Mouse (Mus musculus): ENCODE results near the gene Chd1l. TPM values are rescaled to one million over a fixed set of nuclear protein-coding genes. Genes with fewer than 3 reads are reported as not detected.

Gene Chd1l
- 18.3 and 18.5 TPM in 2 replicates for polyA plus RNA-seq (2015; fragmentation: Nextera tagmentation; extraction: Ambion mirVana)

DNA sequence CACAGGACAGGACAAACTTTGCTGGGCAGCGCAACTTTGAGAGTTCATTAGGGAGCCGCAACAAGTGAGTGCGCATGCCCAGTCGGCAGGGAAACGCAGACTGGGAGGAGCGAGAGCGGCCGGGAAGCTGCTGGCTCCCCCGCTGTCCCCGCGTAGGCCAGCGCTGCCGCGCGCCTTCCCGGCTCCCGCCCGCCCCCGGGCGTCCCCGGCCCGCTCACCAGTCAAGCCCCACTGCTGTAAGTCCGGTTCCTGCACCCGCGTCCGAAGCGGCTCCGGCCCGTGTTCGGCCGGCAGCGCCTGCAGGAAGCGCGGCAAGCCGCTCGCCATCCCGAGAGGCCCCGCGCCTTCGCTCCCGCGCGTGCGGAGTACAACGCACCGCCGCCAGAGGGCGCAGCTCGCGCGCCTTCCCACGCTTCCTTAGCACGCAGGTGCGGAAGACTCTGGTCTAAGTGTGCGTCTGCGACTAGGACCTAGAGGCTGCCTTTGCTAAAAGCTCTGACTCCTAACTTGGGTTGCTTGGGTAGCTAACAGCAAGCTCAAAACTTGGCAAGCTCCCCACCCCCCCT lies at the start of gene Chd1l:
TSS of gene Chd1l (minus strand) at position 359 of the 566 bp plus-strand sequence.
- H3K4me3 ChIP-seq (replicated peaks), result peak within 1 kb of the TSS; percentile 87
- H3K36me3 ChIP-seq, result no peaks in the 10 kb centered on the region
- H3K4me1 ChIP-seq, result peaks cover 7% of the 10 kb centered on the region
- peak within 1 kb of the TSS; percentile 84 for H3K9ac ChIP-seq
- no peaks in the 10 kb centered on the region for H3K9me3 ChIP-seq (replicated peaks)
- peak within 1 kb of the TSS; percentile 95 for H3K27ac ChIP-seq
- ATAC-seq (replicated peaks; ENCODE audit: low FRiP score), result peak; percentile 95
- H3K4me2 ChIP-seq, result peak within 1 kb of the TSS; percentile 81
- H3K27me3 ChIP-seq, result no peaks in the 10 kb centered on the region
- WGBS, result under 1% methylated on average over 56 of the region's 56 CpGs

- Histone ChIP-seq H3K4me3 (replicated peaks) (no peak overlapping the region), H3K27me3 (no peaks in the 10 kb centered on the region), H3K36me3 (peaks cover 22% of the 10 kb centered on the region), H3K9ac (no peak overlapping the region), H3K4me1 (peaks cover 18% of the 10 kb centered on the region), H3K27ac (no peak overlapping the region), H3K4me2 (peak overlapping the region; percentile 84; the same call in 1 of the 2 replicates), H3K9me3 (replicated peaks) (no peaks in the 10 kb centered on the region)
- ATAC-seq (replicated peaks; ENCODE audit: low FRiP score), result no peak
- 87% methylated on average over 7 of the region's 7 CpGs for WGBS
Measured at GRCm38 (mm10) chr3:97659746-97660145, 49.7 kb upstream of the Chd1l start.

GRCm38 (mm10) chr3:97658426-97659193 lies 48.6 kb upstream of the Chd1l start:
- under 1% methylated on average over 49 of the region's 50 CpGs for WGBS
- H3K4me1 ChIP-seq, result peaks cover 18% of the 10 kb centered on the region
- no peaks in the 10 kb centered on the region for H3K27me3 ChIP-seq
- H3K4me3 ChIP-seq (replicated peaks), result peak overlapping the region; percentile 95
- H3K36me3 ChIP-seq, result peaks cover 11% of the 10 kb centered on the region; the same call in 1 of the 2 replicates
- peak overlapping the region; percentile 84 for H3K4me2 ChIP-seq
- H3K27ac ChIP-seq, result peak overlapping the region; percentile 48; the same call in 1 of the 2 replicates
- peak; percentile 82 for ATAC-seq (replicated peaks; ENCODE audit: low FRiP score)
- H3K9ac ChIP-seq, result peak overlapping the region; percentile 66
- no peaks in the 10 kb centered on the region for H3K9me3 ChIP-seq (replicated peaks)

DNA sequence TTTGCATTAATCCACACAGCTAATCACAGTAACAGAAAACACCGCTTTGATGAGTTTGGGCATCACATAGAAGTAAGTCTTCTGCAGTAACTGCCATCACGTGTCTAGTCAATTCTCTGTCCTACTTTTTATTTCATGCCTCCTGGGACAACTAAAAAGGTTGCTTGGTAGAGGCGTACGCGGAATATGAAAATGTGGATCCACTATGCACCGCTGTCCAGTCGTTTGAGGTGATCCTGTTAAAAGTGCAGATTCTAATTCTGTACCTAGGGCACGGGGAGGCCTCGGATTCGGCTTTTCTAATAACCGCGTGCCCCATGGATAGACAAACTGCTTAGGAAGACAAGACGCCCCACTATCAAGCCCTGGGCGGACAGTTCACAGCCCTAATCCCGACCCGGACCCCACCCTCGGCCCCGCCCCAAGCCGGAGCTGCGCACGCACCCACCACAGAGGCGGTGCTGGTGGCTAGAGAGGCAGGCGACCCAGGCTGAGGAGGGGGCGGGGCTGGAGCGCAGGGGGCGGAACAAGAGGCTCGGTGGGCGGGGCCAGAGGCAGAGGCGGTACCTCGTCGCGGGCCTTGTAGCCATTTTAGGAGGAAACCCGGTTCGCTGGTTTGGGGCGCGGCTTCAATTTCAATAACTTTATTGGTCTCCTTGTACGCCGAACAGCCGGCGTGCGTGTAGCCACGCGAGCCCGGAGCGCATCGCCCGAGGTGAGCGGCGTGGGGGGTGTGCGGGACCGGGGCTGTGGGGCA lies 47.8 kb upstream of the Chd1l start, which contains the start of gene Prkab2:
TSS of gene Prkab2 (plus strand) at position 539 of the 757 bp plus-strand sequence.
- peaks cover 6% of the 10 kb centered on the region; the same call in 1 of the 2 replicates for H3K36me3 ChIP-seq
- H3K4me2 ChIP-seq, result peak within 1 kb of the TSS; percentile 84
- peaks cover 18% of the 10 kb centered on the region for H3K4me1 ChIP-seq
- peak within 1 kb of the TSS; percentile 95 for H3K4me3 ChIP-seq (replicated peaks)
- H3K9me3 ChIP-seq (replicated peaks), result no peaks in the 10 kb centered on the region
- WGBS, result 2% methylated on average over 51 of the region's 51 CpGs
- peak; percentile 97 for ATAC-seq (replicated peaks; ENCODE audit: low FRiP score)
- H3K9ac ChIP-seq, result peak within 1 kb of the TSS; percentile 66
- no peaks in the 10 kb centered on the region for H3K27me3 ChIP-seq
- H3K27ac ChIP-seq, result peak within 1 kb of the TSS; percentile 48; the same call in 1 of the 2 replicates

DNA sequence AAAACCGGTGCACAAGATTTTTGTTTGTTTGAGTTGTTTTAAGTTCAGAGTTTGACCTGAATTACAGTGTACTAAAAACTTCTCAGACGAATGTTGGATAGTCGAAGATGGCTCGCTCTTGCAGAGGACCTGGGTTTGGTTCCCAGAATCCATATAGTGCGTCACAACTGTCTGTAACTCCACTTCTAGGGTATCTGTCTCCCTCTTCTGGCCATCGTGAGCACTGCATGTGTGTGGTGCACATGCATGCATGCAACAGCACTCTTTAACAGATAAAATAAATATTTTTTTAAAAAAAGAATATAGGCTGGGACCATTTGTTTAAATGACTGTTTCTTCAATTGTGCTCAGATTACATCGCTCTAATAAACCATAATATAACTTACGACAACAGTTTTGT lies 44.9 kb upstream of the Chd1l start:
- no peaks in the 10 kb centered on the region for H3K27me3 ChIP-seq
- H3K4me3 ChIP-seq (replicated peaks), result no peak overlapping the region
- no peak overlapping the region for H3K27ac ChIP-seq
- no peak for ATAC-seq (replicated peaks; ENCODE audit: low FRiP score)
- no peak overlapping the region for H3K9ac ChIP-seq
- H3K9me3 ChIP-seq (replicated peaks), result no peaks in the 10 kb centered on the region
- 83% methylated on average over 8 of the region's 8 CpGs for WGBS
- peaks cover 17% of the 10 kb centered on the region for H3K4me1 ChIP-seq
- H3K4me2 ChIP-seq, result no peak overlapping the region
- H3K36me3 ChIP-seq, result no peaks in the 10 kb centered on the region

- H3K36me3 ChIP-seq, result no peaks in the 10 kb centered on the region
- no peak overlapping the region for H3K9ac ChIP-seq
- no peaks in the 10 kb centered on the region for H3K9me3 ChIP-seq (replicated peaks)
- H3K4me1 ChIP-seq, result peaks cover 9% of the 10 kb centered on the region
- H3K27me3 ChIP-seq, result no peaks in the 10 kb centered on the region
- H3K4me3 ChIP-seq (replicated peaks), result no peak overlapping the region
- H3K4me2 ChIP-seq, result no peak overlapping the region
- no peak overlapping the region for H3K27ac ChIP-seq
- ATAC-seq (replicated peaks; ENCODE audit: low FRiP score), result no peak
- WGBS, result 92% methylated on average over 5 of the region's 5 CpGs
Measured at GRCm38 (mm10) chr3:97653781-97654180, 43.8 kb upstream of the Chd1l start.

DNA sequence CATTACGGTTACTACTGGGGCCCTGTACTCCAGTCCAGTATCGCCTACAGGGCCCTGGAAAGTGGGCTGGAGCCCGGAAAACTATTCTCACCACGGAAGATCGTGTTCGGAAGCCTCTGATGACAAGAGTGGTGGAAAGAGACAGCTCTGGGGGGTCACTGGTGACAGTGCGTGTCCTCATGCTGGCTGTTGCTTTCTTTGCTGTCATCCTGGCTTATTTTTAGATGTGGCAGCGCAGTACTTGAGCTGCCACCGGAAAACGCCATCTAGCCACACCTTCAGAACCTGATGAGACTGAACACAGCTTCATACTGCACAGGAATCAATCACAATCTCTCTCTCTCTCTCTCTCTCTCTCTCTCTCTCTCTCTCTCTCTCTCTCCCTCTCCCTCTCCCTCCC lies 41.6 kb upstream of the Chd1l start:
- Histone ChIP-seq H3K9ac (no peak overlapping the region), H3K4me2 (no peak overlapping the region), H3K4me3 (replicated peaks) (no peak overlapping the region), H3K9me3 (replicated peaks) (no peaks in the 10 kb centered on the region), H3K27me3 (no peaks in the 10 kb centered on the region), H3K4me1 (peaks cover 3% of the 10 kb centered on the region; the same call in 1 of the 2 replicates), H3K27ac (no peak overlapping the region), H3K36me3 (no peaks in the 10 kb centered on the region)
- no peak for ATAC-seq (replicated peaks; ENCODE audit: low FRiP score)
- WGBS, result 84% methylated on average over 10 of the region's 10 CpGs

GRCm38 (mm10) chr3:97649469-97649868 lies 39.5 kb upstream of the Chd1l start:
- Histone ChIP-seq H3K4me3 (replicated peaks) (no peak overlapping the region), H3K27ac (peak overlapping the region; percentile 37; the same call in 1 of the 2 replicates), H3K4me1 (peaks cover 3% of the 10 kb centered on the region; the same call in 1 of the 2 replicates), H3K9me3 (replicated peaks) (no peaks in the 10 kb centered on the region), H3K9ac (no peak overlapping the region), H3K4me2 (no peak overlapping the region), H3K36me3 (no peaks in the 10 kb centered on the region), H3K27me3 (no peaks in the 10 kb centered on the region)
- 67% methylated on average over 6 of the region's 6 CpGs for WGBS
- no peak for ATAC-seq (replicated peaks; ENCODE audit: low FRiP score)

DNA sequence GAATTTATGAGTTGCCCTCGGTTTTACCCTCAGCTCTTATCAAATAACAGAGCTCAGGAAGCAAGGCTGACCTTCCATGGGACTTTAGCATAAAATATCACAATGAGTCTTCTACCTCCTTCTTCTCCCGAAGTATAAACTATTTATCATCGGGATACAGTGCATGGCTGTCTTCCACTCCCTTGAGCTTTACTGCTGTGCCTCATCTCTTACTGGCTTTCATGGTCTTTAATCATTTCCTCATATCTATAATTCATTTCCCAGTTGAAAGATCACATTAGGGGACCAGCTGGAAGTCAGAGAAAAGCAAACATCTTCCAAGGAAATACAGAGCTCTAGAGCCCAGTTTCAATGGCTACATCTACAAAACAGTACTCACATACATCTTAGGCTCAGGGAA lies 39.0 kb upstream of the Chd1l start:
- Histone ChIP-seq H3K9me3 (replicated peaks) (no peaks in the 10 kb centered on the region), H3K36me3 (no peaks in the 10 kb centered on the region), H3K4me2 (no peak overlapping the region), H3K27ac (peak overlapping the region; percentile 37; the same call in 1 of the 2 replicates), H3K4me1 (peaks cover 3% of the 10 kb centered on the region; the same call in 1 of the 2 replicates), H3K27me3 (no peaks in the 10 kb centered on the region), H3K9ac (no peak overlapping the region), H3K4me3 (replicated peaks) (no peak overlapping the region)
- ATAC-seq (replicated peaks; ENCODE audit: low FRiP score), result no peak
- WGBS, result 27% methylated on average over 3 of the region's 3 CpGs

- ATAC-seq (replicated peaks; ENCODE audit: low FRiP score), result no peak
- 49% methylated on average over 1 of the region's 1 CpGs for WGBS
- H3K9ac ChIP-seq, result no peak overlapping the region
Measured at GRCm38 (mm10) chr3:97648518-97648917, 38.5 kb upstream of the Chd1l start.

DNA sequence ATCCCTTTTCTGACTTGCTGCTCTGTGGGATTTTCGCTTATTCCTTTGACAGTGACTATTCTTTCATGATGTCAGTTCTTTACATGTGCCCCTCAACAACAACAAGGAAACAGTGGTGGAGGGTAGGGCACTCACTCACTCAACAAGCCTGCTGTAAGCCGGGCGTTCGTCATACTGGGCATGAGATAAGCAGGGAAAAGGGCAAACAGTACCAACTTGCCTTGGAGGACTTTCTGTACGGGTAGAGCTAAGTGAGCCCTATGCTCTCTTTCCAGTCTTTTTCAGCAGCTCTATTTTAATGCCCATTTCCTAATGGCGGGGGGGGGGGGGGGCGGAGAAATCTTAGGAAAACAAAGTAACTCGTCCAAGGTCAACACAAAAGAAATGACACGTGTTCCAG lies 32.0 kb upstream of the Chd1l start:
- H3K4me2 ChIP-seq, result no peak overlapping the region
- no peaks in the 10 kb centered on the region for H3K27me3 ChIP-seq
- no peak overlapping the region for H3K4me3 ChIP-seq (replicated peaks)
- no peak overlapping the region for H3K9ac ChIP-seq
- H3K27ac ChIP-seq, result no peak overlapping the region
- 81% methylated on average over 9 of the region's 9 CpGs for WGBS
- H3K9me3 ChIP-seq (replicated peaks), result no peaks in the 10 kb centered on the region
- H3K36me3 ChIP-seq, result no peaks in the 10 kb centered on the region
- ATAC-seq (replicated peaks; ENCODE audit: low FRiP score), result no peak
- H3K4me1 ChIP-seq, result no peaks in the 10 kb centered on the region

More at GRCm38 (mm10) chr3:97648518-97648917, 38.5 kb upstream of the Chd1l start:
- Histone ChIP-seq H3K4me1 (peaks cover 3% of the 10 kb centered on the region; the same call in 1 of the 2 replicates), H3K4me3 (replicated peaks) (no peak overlapping the region), H3K27me3 (no peaks in the 10 kb centered on the region), H3K27ac (no peak overlapping the region), H3K4me2 (no peak overlapping the region), H3K36me3 (no peaks in the 10 kb centered on the region), H3K9me3 (replicated peaks) (no peaks in the 10 kb centered on the region)
